Mouse (Mus musculus): Measurements from ENCODE around the gene Olfml1. TPM values are rescaled to one million over a fixed set of nuclear protein-coding genes. Genes with fewer than 3 reads are reported as not detected.

Gene Olfml1
- 2.4 and 2.5 TPM in 2 replicates for polyA plus RNA-seq (2015; fragmentation: Nextera tagmentation; extraction: Ambion mirVana)

- no peak for ATAC-seq
- no peaks in the 10 kb centered on the region for H3K27me3 ChIP-seq
- no peak within 1 kb of the TSS for H3K4me2 ChIP-seq (replicated peaks)
- no peak within 1 kb of the TSS for H3K4me3 ChIP-seq (replicated peaks)
- H3K4me1 ChIP-seq (replicated peaks): no peaks in the 10 kb centered on the region
- 63% methylated on average over 7 of the region's 7 CpGs for WGBS
- H3K9ac ChIP-seq (replicated peaks): no peak within 1 kb of the TSS
- H3K27ac ChIP-seq: no peak within 1 kb of the TSS
- no peaks in the 10 kb centered on the region for H3K36me3 ChIP-seq
- no peaks in the 10 kb centered on the region for H3K9me3 ChIP-seq
These were observed at the start of gene Olfml1 for GRCm38 (mm10) chr7:107567261-107567671. TSS of gene Olfml1 (plus strand) at chr7:107567446.

DNA sequence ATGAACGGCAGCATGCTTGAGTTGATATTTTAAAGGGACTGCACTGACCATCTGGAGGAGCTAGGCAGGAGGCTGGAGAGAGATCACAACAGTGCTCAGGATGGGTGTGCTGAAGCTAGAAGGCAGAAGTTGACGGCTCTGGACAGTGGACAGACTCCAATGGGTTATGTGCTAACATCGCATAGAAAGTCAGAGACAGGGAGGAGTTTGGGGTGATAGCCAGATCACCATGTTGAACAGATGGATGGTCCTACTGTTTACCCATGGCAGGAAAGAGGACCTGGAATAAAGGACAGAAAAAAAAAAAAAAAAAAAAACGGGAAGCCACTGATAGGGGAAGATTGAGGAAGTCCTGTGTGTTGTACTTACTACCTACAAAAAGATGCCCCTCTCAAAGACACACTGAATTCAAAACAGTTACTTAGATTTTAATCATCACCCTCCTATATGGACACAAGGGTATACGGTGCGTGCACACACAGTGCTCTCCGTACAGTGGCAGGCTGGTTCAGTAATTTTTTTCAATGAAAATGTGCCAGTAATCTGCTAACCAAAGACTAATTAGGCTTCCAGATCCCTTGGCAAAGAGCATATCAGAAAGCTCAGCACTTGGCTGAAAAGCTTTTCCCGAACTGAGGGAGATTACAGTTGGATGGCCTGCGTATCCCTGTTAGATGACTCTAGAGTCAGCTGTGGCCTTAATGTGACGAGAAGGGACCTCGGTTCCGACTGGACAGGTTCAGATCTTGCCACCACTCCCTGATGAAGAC, 47.8 kb upstream of the Olfml1 start:
- ATAC-seq: no peak
- no peak overlapping the region for H3K27ac ChIP-seq
- no peak overlapping the region for H3K9ac ChIP-seq (replicated peaks)
- 88% methylated on average over 12 of the region's 12 CpGs for WGBS
- no peaks in the 10 kb centered on the region for H3K9me3 ChIP-seq
- H3K27me3 ChIP-seq: no peaks in the 10 kb centered on the region
- 0 out of 2 replicates have a peak, but pooled peaks cover 5% of the 10 kb centered on the region for H3K4me1 ChIP-seq (replicated peaks)
- no peak overlapping the region for H3K4me3 ChIP-seq (replicated peaks)
- H3K36me3 ChIP-seq: no peaks in the 10 kb centered on the region
- no peak overlapping the region for H3K4me2 ChIP-seq (replicated peaks)

DNA sequence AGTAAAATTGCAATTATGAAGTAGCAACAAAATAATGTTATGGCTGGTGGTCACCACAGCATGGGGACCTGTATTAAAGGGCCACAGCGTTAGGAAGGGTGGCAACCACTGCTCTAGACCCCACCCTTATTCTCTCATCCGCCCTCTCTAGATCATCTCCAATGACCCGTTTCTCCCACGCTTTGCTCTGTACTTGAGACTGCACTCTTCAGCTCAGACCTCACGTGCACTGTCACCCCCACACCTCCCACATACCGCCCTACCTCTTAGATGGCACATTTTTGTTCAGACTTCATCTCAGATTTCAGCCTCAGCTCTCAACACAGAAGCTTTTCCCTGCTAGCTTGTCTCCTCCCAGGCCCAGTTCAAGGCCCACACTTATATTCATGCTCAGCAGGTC, 45.8 kb upstream of the Olfml1 start:
- Histone ChIP-seq H3K36me3 (no peaks in the 10 kb centered on the region), H3K9ac (replicated peaks) (no peak overlapping the region), H3K4me3 (replicated peaks) (no peak overlapping the region), H3K4me2 (replicated peaks) (no peak overlapping the region), H3K9me3 (no peaks in the 10 kb centered on the region), H3K27me3 (no peaks in the 10 kb centered on the region), H3K4me1 (replicated peaks) (0 out of 2 replicates have a peak, but pooled peaks cover 5% of the 10 kb centered on the region), H3K27ac (no peak overlapping the region)
- ATAC-seq: no peak
- WGBS: 90% methylated on average over 6 of the region's 6 CpGs

GRCm38 (mm10) chr7:107526299-107526698, 40.9 kb upstream of the Olfml1 start:
- Histone ChIP-seq H3K4me3 (replicated peaks) (no peak overlapping the region), H3K4me1 (replicated peaks) (no peaks in the 10 kb centered on the region), H3K27me3 (no peaks in the 10 kb centered on the region), H3K9me3 (no peaks in the 10 kb centered on the region), H3K4me2 (replicated peaks) (no peak overlapping the region), H3K9ac (replicated peaks) (no peak overlapping the region), H3K27ac (no peak overlapping the region), H3K36me3 (no peaks in the 10 kb centered on the region)
- 6% methylated on average over 1 of the region's 1 CpGs for WGBS
- peak; percentile 59; the same call in 1 of the 2 replicates for ATAC-seq

DNA sequence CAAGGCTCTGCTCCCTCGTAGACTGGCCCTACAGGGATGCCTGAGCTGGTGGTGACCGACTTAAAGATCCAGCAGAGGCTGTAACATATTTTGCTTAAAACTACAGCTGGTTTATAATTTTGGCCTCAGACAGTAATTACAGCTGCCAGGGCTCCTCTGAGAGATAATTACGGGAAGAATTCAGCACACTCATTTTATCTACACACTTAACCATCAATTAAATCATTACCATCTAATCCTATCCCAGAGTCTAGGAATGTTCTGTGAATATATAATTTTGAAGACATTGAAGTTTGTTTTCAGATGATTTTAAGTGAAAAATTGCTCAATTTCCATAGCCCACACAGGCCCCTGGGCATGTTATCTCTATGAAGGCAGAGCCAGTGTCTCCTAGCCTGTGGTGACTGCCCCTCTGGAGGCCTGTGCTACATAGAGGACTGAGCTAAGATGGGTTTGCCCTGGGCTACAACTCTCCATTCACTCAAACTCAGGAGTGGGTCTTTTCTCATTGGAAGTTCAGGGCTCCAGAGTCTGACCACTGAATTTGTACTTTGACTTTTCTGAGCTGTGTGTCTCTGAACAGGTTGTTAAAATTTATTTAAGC, 39.0 kb upstream of the Olfml1 start:
- no peaks in the 10 kb centered on the region for H3K9me3 ChIP-seq
- H3K9ac ChIP-seq (replicated peaks): no peak overlapping the region
- H3K4me2 ChIP-seq (replicated peaks): no peak overlapping the region
- no peak overlapping the region for H3K4me3 ChIP-seq (replicated peaks)
- H3K27me3 ChIP-seq: no peaks in the 10 kb centered on the region
- H3K4me1 ChIP-seq (replicated peaks): no peaks in the 10 kb centered on the region
- H3K27ac ChIP-seq: no peak overlapping the region
- ATAC-seq: peak; percentile 47; the same call in 1 of the 2 replicates
- H3K36me3 ChIP-seq: no peaks in the 10 kb centered on the region
- 84% methylated on average over 3 of the region's 3 CpGs for WGBS

DNA sequence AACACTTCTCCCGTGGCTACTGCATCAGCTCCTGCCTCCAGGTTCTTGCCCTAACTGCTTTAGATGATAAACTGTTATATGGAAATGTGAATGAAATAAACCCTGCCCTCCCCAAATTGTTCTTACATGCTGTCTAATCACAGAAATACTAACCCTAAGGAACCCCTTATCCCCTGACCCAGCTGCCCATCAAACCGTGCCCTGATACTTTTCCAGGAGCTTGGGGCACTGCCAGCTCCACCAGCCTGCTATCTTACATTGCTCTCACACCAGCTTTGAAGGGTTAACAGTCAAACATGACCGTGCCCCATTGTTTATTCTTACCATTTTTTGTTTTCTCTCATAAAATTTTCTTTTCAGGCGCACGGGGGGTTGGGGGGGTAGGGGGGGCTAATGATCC, 37.9 kb upstream of the Olfml1 start:
- no peak overlapping the region for H3K4me3 ChIP-seq (replicated peaks)
- H3K9ac ChIP-seq (replicated peaks): no peak overlapping the region
- no peak overlapping the region for H3K27ac ChIP-seq
- H3K4me1 ChIP-seq (replicated peaks): no peaks in the 10 kb centered on the region
- no peaks in the 10 kb centered on the region for H3K27me3 ChIP-seq
- no peaks in the 10 kb centered on the region for H3K36me3 ChIP-seq
- no peak for ATAC-seq
- no peak overlapping the region for H3K4me2 ChIP-seq (replicated peaks)
- 80% methylated on average over 5 of the region's 5 CpGs for WGBS
- no peaks in the 10 kb centered on the region for H3K9me3 ChIP-seq

DNA sequence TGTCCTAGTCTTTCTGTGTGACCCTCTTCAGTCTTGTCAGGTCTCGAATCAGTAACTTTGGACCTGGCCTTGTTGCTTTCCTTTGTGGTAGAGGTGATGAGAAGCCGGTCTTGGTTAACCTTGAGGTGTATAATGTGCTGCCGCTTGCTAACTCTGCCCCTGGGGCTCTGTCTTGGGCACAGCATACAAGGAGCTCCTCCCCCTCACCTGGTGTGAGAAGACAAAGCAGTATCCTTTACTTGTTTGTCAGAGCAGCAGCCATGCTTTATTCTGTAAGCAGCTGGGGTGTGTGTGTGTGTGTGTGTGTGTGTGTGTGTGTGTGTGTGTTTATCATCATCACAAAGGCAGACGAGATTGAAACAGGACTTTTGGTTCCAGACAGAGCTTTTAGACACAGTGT, 31.9 kb upstream of the Olfml1 start:
- Histone ChIP-seq H3K27ac (no peak overlapping the region), H3K9ac (replicated peaks) (no peak overlapping the region), H3K36me3 (no peaks in the 10 kb centered on the region), H3K4me2 (replicated peaks) (no peak overlapping the region), H3K4me1 (replicated peaks) (no peaks in the 10 kb centered on the region), H3K4me3 (replicated peaks) (no peak overlapping the region), H3K27me3 (no peaks in the 10 kb centered on the region), H3K9me3 (no peaks in the 10 kb centered on the region)
- ATAC-seq: no peak
- 80% methylated on average over 4 of the region's 4 CpGs for WGBS

DNA sequence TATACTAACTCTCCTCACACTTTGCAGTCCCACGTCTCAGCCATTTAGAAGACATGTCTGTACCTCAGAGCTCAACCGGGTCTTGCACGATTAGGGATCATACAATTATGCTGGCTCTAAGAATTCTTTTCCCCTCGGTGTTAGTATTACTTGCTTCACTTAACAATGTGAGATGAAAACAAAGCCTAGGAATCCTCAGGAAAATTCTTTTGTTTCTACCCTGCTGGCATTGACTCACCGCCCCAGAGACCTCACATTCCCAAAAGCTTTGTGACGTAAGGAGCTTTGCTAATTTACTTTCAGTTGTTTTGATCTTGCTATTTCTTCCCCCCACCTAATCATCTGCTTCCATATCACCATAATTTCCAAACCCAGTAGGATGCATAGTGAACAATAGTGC, 30.7 kb upstream of the Olfml1 start:
- H3K27ac ChIP-seq: no peak overlapping the region
- H3K9me3 ChIP-seq: no peaks in the 10 kb centered on the region

DNA sequence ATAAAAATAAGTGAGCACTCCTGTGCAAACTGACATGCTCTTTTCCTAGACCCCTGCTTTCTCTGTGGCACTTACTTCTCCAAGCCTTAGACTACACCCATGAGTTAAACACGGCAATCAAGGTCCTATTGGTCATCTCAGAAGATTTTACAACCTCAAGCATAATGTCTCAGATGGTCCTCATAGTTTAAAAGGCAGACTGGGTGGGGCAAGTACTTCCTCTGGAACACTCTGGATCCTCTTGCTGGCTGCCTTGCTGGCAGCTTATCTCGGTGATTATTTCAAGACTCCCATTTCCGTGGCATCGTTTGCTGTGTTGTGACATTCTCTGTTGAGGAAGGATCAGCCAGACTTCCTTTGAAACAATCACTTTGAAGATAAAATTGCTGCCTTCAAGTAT, 27.2 kb upstream of the Olfml1 start:
- no peak for ATAC-seq
- H3K27me3 ChIP-seq: no peaks in the 10 kb centered on the region
- no peaks in the 10 kb centered on the region for H3K36me3 ChIP-seq
- no peak overlapping the region for H3K4me2 ChIP-seq (replicated peaks)
- no peak overlapping the region for H3K27ac ChIP-seq
- H3K9me3 ChIP-seq: no peaks in the 10 kb centered on the region
- WGBS: 67% methylated on average over 4 of the region's 4 CpGs
- H3K9ac ChIP-seq (replicated peaks): no peak overlapping the region
- no peak overlapping the region for H3K4me3 ChIP-seq (replicated peaks)
- no peaks in the 10 kb centered on the region for H3K4me1 ChIP-seq (replicated peaks)

More for the DNA sequence above, 30.7 kb upstream of the Olfml1 start:
- Histone ChIP-seq H3K4me1 (replicated peaks) (no peaks in the 10 kb centered on the region), H3K36me3 (no peaks in the 10 kb centered on the region), H3K4me3 (replicated peaks) (no peak overlapping the region), H3K27me3 (no peaks in the 10 kb centered on the region), H3K4me2 (replicated peaks) (no peak overlapping the region), H3K9ac (replicated peaks) (no peak overlapping the region)
- WGBS: 37% methylated on average over 6 of the region's 6 CpGs
- ATAC-seq: no peak

GRCm38 (mm10) chr7:107545011-107545410, 22.2 kb upstream of the Olfml1 start:
- Histone ChIP-seq H3K4me3 (replicated peaks) (no peak overlapping the region), H3K4me2 (replicated peaks) (no peak overlapping the region), H3K36me3 (no peaks in the 10 kb centered on the region), H3K9me3 (no peaks in the 10 kb centered on the region), H3K27ac (no peak overlapping the region), H3K9ac (replicated peaks) (no peak overlapping the region), H3K4me1 (replicated peaks) (no peaks in the 10 kb centered on the region), H3K27me3 (no peaks in the 10 kb centered on the region)
- 83% methylated on average over 1 of the region's 1 CpGs for WGBS
- no peak for ATAC-seq

DNA sequence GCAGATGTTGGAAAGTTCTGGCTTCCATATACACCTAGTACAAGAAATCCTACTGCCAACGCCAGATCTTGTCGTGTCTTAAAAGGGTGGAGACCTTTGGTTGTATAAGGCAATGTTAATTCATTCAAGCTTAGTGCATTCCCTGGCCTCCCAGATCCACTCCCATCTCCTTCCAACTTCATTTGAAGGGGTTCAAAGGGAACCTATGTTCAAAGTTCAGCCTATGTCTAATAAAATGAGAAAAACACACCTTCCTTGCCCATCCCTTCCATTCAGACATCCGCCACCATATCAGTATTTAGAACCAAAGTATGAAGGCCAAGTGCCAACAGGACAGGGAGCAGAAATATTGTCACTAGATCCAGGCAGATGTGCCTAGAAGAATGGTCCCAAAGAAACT, 19.4 kb upstream of the Olfml1 start:
- no peaks in the 10 kb centered on the region for H3K27me3 ChIP-seq
- no peak overlapping the region for H3K9ac ChIP-seq (replicated peaks)
- H3K36me3 ChIP-seq: no peaks in the 10 kb centered on the region
- H3K27ac ChIP-seq: no peak overlapping the region
- no peak overlapping the region for H3K4me3 ChIP-seq (replicated peaks)
- WGBS: 95% methylated on average over 3 of the region's 3 CpGs
- no peak overlapping the region for H3K4me2 ChIP-seq (replicated peaks)
- H3K4me1 ChIP-seq (replicated peaks): no peaks in the 10 kb centered on the region
- no peaks in the 10 kb centered on the region for H3K9me3 ChIP-seq
- no peak for ATAC-seq

- 90% methylated on average over 1 of the region's 1 CpGs for WGBS
- Histone ChIP-seq H3K27me3 (no peaks in the 10 kb centered on the region), H3K36me3 (no peaks in the 10 kb centered on the region), H3K4me3 (replicated peaks) (no peak overlapping the region), H3K27ac (no peak overlapping the region), H3K4me1 (replicated peaks) (no peaks in the 10 kb centered on the region), H3K4me2 (replicated peaks) (no peak overlapping the region), H3K9me3 (no peaks in the 10 kb centered on the region), H3K9ac (replicated peaks) (no peak overlapping the region)
- no peak for ATAC-seq
These were observed 13.8 kb upstream of the Olfml1 start for GRCm38 (mm10) chr7:107553461-107553860.
